Mouse (Mus musculus): Measurements from ENCODE around the gene Cenpt.

Gene Cenpt

GRCm38 (mm10) chr8:105853178-105853577 is at the start of gene Cenpt:
Gene Cenpt, minus strand, starts transcription at chr8:105853278.
- no peak for DNase-seq (ENCODE audit: extremely low spot score, low read depth, low spot score)

DNA sequence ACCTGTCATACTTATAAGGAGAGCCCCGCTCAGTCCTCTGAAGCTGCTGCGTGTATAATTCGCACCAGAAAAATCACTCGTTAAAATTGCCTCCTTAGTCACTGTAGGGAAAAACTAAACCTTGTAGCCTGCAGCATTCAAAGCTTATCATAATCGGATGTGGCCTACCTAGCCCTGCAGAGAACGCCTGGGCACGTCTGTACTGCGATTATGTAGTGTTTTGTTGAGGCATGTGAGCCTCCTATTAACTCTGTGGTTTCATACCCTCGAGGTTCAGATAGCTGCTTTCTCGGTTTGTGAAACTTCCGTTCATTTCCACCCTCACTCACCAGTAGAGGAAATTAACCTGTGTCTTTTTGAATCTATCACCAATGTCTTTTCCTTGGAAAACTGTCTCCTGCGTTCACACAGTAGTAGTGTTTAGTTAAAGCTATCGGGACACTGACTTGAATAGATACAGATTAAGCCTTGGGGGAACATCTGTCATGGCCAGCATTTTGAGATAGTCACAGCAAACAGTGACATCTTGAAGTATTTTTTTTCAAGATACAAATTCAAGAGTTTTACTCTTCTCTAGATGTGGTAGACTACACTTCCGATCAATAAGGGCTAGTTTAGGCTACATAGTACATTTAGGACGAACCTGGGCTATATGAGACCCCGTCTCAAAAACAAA is 48.0 kb upstream of the Cenpt start:
- no peak for DNase-seq (ENCODE audit: extremely low spot score, low read depth, low spot score)

- peak; percentile 77 for DNase-seq (ENCODE audit: extremely low spot score, low read depth, low spot score)
These were observed 47.3 kb upstream of the Cenpt start, which contains the start of gene Pskh1 for GRCm38 (mm10) chr8:105900180-105900940. Gene Pskh1, plus strand, starts transcription at chr8:105900441.

- no peak for DNase-seq (ENCODE audit: extremely low spot score, low read depth, low spot score)
These were observed 44.9 kb upstream of the Cenpt start for GRCm38 (mm10) chr8:105897801-105898480.

DNA sequence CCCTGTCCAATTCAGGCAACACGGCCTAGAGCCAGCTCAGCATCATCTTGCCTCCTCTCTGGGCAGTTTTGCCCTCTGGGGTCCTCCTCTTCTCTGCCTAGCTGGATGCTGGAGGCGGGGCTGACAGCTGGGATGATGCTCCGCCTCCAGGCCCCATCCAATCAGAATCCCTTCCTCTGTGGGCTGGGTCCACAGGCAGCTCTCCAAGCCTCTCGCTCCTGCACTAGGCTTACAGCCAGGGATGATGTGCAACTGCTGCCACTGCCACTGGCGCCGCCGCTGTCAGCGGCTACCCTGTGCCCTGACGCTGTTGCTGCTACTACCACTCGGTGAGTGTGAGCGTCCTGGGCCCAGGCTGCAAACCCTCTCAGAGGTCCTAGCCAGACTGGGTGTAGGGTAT is 40.3 kb upstream of the Cenpt start, which contains the start of gene Nrn1l:
TSS of gene Nrn1l (plus strand) at position 229 of the 400 bp plus-strand sequence.
- peak; percentile 39 for DNase-seq (ENCODE audit: extremely low spot score, low read depth, low spot score)

GRCm38 (mm10) chr8:105892432-105892831 is 39.4 kb upstream of the Cenpt start:
- DNase-seq (ENCODE audit: extremely low spot score, low read depth, low spot score) = no peak

- no peak for DNase-seq (ENCODE audit: extremely low spot score, low read depth, low spot score)
These were observed 37.8 kb upstream of the Cenpt start for GRCm38 (mm10) chr8:105890870-105891269.

GRCm38 (mm10) chr8:105889756-105890465 is 36.8 kb upstream of the Cenpt start:
- DNase-seq (ENCODE audit: extremely low spot score, low read depth, low spot score) = no peak

GRCm38 (mm10) chr8:105880754-105881520 is 27.9 kb upstream of the Cenpt start, which contains the start of gene Edc4:
Gene Edc4, plus strand, starts transcription at chr8:105880881.
- DNase-seq (ENCODE audit: extremely low spot score, low read depth, low spot score) = peak; percentile 71

DNA sequence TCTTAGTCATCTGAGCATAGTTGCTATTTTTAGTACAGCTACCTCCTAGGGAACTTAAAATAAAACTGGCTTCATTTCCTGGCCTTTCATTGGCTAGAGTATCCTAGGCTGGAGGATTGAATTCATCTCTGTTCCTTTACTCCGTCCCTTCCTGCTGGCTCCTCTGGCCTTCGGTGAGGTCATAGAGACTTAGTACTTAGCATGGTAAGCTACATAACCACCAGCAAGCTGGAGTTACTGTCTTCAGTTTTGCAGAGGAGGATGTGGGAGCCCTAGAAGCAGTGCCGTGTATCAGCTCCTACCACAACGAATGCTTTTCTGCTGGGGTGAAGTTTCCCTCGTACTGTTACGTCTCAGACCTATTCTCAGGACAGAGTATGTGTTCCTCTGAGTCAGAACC is 21.2 kb upstream of the Cenpt start:
- DNase-seq (ENCODE audit: extremely low spot score, low read depth, low spot score) = no peak

DNA sequence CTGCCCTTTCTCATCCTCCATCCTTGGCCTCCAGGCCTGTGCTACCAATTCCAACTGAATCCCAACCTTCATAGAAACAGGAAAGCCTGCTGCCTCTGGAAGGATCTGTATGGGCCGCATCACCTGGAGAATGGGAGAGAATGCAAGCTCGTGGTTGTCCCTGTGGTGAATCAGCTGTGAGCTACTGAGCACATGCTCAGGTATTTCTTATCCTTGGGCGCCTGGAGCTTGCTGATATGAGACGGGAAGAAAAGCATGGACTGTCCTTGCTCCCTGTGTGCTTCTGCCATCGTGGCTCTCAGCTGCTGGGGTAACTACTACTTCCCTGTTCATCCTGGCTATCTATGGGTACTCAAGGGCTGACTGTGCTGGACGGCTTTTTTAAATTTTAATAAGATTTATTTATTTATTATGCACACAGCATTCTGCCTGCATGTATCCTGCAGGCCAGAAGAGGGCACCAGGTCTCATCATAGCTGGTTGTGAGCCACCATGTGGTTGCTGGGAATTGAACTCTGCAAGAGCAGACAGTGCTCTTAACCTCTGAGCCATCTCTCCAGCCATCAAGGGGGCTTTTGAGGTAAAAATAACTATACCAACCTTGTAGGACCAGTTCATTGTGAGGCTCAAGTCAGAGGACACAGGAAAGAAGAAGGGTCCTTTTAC is 13.4 kb upstream of the Cenpt start:
- DNase-seq (ENCODE audit: extremely low spot score, low read depth, low spot score) = no peak

- no peak for DNase-seq (ENCODE audit: extremely low spot score, low read depth, low spot score)
These were observed 8.9 kb upstream of the Cenpt start for GRCm38 (mm10) chr8:105861951-105862350.

- peak; percentile 93 for DNase-seq (ENCODE audit: extremely low spot score, low read depth, low spot score)
These were observed 7.3 kb upstream of the Cenpt start, which contains the start of gene Nutf2 for GRCm38 (mm10) chr8:105860143-105860981. Gene Nutf2, plus strand, starts transcription at chr8:105860580.

- DNase-seq (ENCODE audit: extremely low spot score, low read depth, low spot score) = no peak
These were observed 6.2 kb upstream of the Cenpt start for GRCm38 (mm10) chr8:105859314-105859713.

GRCm38 (mm10) chr8:105858495-105858894 is 5.4 kb upstream of the Cenpt start:
- no peak for DNase-seq (ENCODE audit: extremely low spot score, low read depth, low spot score)

DNA sequence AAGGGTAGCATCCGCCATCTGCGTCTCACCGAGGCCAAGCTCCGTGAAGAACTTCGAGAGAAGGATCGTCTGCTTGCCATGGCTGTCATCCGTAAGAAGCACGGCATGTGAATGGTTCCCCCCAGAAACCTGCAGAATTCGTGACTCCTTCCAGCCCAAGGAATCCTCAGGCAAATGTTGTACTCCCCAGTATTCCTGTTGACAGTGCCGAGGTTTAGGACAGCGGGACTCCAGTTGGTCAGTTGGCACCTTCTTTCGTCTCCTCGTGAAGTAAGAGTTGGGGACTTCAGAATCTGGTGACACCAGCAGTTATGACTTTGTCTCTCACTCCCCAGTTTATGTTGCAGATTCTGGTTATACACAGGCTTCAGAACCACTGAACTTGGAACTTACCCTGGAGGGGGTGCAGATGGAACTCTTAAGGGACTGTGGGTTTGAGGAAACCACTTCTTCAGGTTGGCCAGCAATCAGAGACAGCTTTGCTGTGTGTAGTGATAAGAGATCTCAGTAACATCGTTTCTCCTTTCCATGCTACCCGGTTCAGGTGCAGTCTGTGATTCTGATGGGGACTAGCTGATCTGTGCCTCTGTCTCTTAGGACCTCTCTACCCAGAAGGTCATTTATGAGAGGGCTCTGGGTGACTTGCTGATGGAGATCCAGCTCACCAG is 3.2 kb upstream of the Cenpt start:
- no peak for DNase-seq (ENCODE audit: extremely low spot score, low read depth, low spot score)

- DNase-seq (ENCODE audit: extremely low spot score, low read depth, low spot score) = no peak
These were observed 2.4 kb upstream of the Cenpt start for GRCm38 (mm10) chr8:105855248-105856167.
